Mouse (Mus musculus): ENCODE results near the gene Cald1. TPM values are rescaled to one million over a fixed set of nuclear protein-coding genes. Genes with fewer than 3 reads are reported as not detected.

Cald1 gene
- 213 and 222 TPM in 2 replicates for polyA plus RNA-seq (2016; fragmentation: Nextera tagmentation; extraction: Ambion mirVana)

- H3K27me3 ChIP-seq: no peaks in the 10 kb centered on the region
- H3K27ac ChIP-seq: peak within 1 kb of the TSS; percentile 82
- peak within 1 kb of the TSS; percentile 45 for H3K4me3 ChIP-seq (replicated peaks)
- peak within 1 kb of the TSS; percentile 65 for H3K4me2 ChIP-seq
- H3K9me3 ChIP-seq: no peaks in the 10 kb centered on the region
- peak; percentile 90 for ATAC-seq (ENCODE audit: insufficient number of reproducible peaks, insufficient read depth, low FRiP score, low TSS enrichment, low read depth)
- H3K36me3 ChIP-seq: no peaks in the 10 kb centered on the region
- H3K4me1 ChIP-seq (replicated peaks): peaks cover 50% of the 10 kb centered on the region
- H3K9ac ChIP-seq (replicated peaks): peak within 1 kb of the TSS; percentile 63
- WGBS: 13% methylated on average over 16 of the region's 16 CpGs
Observed at GRCm38 (mm10) chr6:34598121-34599065, at the start of gene Cald1. Gene Cald1 (plus strand): TSS chr6:34598500.

GRCm38 (mm10) chr6:34549017-34549416 lies 49.3 kb upstream of the Cald1 start:
- no peak overlapping the region for H3K27ac ChIP-seq
- no peak for ATAC-seq (ENCODE audit: insufficient number of reproducible peaks, insufficient read depth, low FRiP score, low TSS enrichment, low read depth)
- no peaks in the 10 kb centered on the region for H3K27me3 ChIP-seq
- H3K4me1 ChIP-seq (replicated peaks): peaks cover 11% of the 10 kb centered on the region
- H3K9me3 ChIP-seq: no peaks in the 10 kb centered on the region
- H3K4me3 ChIP-seq (replicated peaks): no peak overlapping the region
- no peak overlapping the region for H3K4me2 ChIP-seq
- 39% methylated on average over 2 of the region's 2 CpGs for WGBS
- H3K9ac ChIP-seq (replicated peaks): no peak overlapping the region
- no peaks in the 10 kb centered on the region for H3K36me3 ChIP-seq

- H3K9ac ChIP-seq (replicated peaks): no peak overlapping the region
- H3K4me2 ChIP-seq: no peak overlapping the region
- H3K4me1 ChIP-seq (replicated peaks): 0 out of 2 replicates have a peak, but pooled peaks cover 4% of the 10 kb centered on the region
- no peak overlapping the region for H3K27ac ChIP-seq
- H3K27me3 ChIP-seq: no peaks in the 10 kb centered on the region
- ATAC-seq (ENCODE audit: insufficient number of reproducible peaks, insufficient read depth, low FRiP score, low TSS enrichment, low read depth): 0 out of 2 replicates have a peak, but pooled peaks have one; percentile 20
- H3K9me3 ChIP-seq: no peaks in the 10 kb centered on the region
- 72% methylated on average over 4 of the region's 4 CpGs for WGBS
- H3K36me3 ChIP-seq: no peaks in the 10 kb centered on the region
- H3K4me3 ChIP-seq (replicated peaks): no peak overlapping the region
Observed at GRCm38 (mm10) chr6:34552489-34553157, 45.7 kb upstream of the Cald1 start.

- Histone ChIP-seq H3K4me1 (replicated peaks) (peaks cover 10% of the 10 kb centered on the region; the same call in 1 of the 2 replicates), H3K9me3 (no peaks in the 10 kb centered on the region), H3K36me3 (no peaks in the 10 kb centered on the region), H3K27me3 (no peaks in the 10 kb centered on the region), H3K4me2 (no peak overlapping the region), H3K4me3 (replicated peaks) (no peak overlapping the region), H3K27ac (no peak overlapping the region), H3K9ac (replicated peaks) (no peak overlapping the region)
- ATAC-seq (ENCODE audit: insufficient number of reproducible peaks, insufficient read depth, low FRiP score, low TSS enrichment, low read depth): no peak
- 66% methylated on average over 9 of the region's 9 CpGs for WGBS
Observed at GRCm38 (mm10) chr6:34554291-34554997, 43.9 kb upstream of the Cald1 start.

GRCm38 (mm10) chr6:34559521-34559920 lies 38.8 kb upstream of the Cald1 start:
- Histone ChIP-seq H3K9ac (replicated peaks) (no peak overlapping the region), H3K36me3 (no peaks in the 10 kb centered on the region), H3K27me3 (no peaks in the 10 kb centered on the region), H3K4me2 (no peak overlapping the region), H3K4me1 (replicated peaks) (peaks cover 13% of the 10 kb centered on the region; the same call in 1 of the 2 replicates), H3K4me3 (replicated peaks) (no peak overlapping the region), H3K9me3 (no peaks in the 10 kb centered on the region), H3K27ac (no peak overlapping the region)
- WGBS: 63% methylated on average over 4 of the region's 4 CpGs
- ATAC-seq (ENCODE audit: insufficient number of reproducible peaks, insufficient read depth, low FRiP score, low TSS enrichment, low read depth): no peak

DNA sequence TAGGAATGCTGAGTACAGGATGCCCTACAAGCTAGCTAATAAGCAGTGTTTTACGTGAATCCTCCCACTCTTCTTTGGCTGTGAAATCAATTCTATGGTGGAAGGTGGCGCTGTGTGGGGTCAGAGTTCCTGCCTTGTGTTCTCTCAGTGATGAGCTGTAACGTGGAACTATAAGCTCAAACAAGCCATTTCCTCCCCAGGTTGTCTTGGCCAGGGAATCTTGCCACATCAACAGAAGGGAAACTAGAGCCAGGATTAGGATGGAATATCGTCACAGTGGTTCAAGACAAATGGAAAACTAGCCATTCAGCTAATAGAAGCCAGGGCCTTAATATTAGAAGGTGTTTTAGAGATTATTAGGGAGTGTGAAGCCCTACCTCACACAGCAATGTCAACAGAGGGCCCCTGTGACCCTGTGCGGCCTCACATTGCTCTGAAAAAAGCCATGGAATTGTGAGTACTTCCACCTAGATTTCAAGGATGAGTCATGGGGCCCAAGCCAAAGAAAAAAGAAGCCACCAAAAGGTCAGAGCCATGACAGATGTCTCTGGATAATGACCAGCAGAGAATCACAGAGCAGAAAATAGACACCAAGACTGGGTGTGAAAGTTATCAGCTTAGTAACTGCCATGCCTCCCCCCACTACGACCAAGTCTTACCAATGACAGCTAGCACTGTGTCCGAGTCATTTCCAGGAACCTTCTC lies 33.0 kb upstream of the Cald1 start:
- Histone ChIP-seq H3K27ac (no peak overlapping the region), H3K36me3 (no peaks in the 10 kb centered on the region), H3K9ac (replicated peaks) (no peak overlapping the region), H3K4me1 (replicated peaks) (no peaks in the 10 kb centered on the region), H3K27me3 (no peaks in the 10 kb centered on the region), H3K4me2 (no peak overlapping the region), H3K9me3 (no peaks in the 10 kb centered on the region), H3K4me3 (replicated peaks) (no peak overlapping the region)
- 64% methylated on average over 7 of the region's 7 CpGs for WGBS
- no peak for ATAC-seq (ENCODE audit: insufficient number of reproducible peaks, insufficient read depth, low FRiP score, low TSS enrichment, low read depth)

- ATAC-seq (ENCODE audit: insufficient number of reproducible peaks, insufficient read depth, low FRiP score, low TSS enrichment, low read depth): no peak
- Histone ChIP-seq H3K36me3 (no peaks in the 10 kb centered on the region), H3K4me2 (no peak overlapping the region), H3K4me3 (replicated peaks) (no peak overlapping the region), H3K9ac (replicated peaks) (no peak overlapping the region), H3K4me1 (replicated peaks) (no peaks in the 10 kb centered on the region), H3K9me3 (no peaks in the 10 kb centered on the region), H3K27me3 (no peaks in the 10 kb centered on the region), H3K27ac (no peak overlapping the region)
- 70% methylated on average over 5 of the region's 5 CpGs for WGBS
Observed at GRCm38 (mm10) chr6:34567298-34567697, 31.0 kb upstream of the Cald1 start.

GRCm38 (mm10) chr6:34579504-34580068 lies 18.7 kb upstream of the Cald1 start:
- Histone ChIP-seq H3K4me1 (replicated peaks) (no peaks in the 10 kb centered on the region), H3K9ac (replicated peaks) (no peak overlapping the region), H3K9me3 (no peaks in the 10 kb centered on the region), H3K27ac (no peak overlapping the region), H3K4me2 (no peak overlapping the region), H3K27me3 (no peaks in the 10 kb centered on the region), H3K36me3 (no peaks in the 10 kb centered on the region), H3K4me3 (replicated peaks) (no peak overlapping the region)
- no peak for ATAC-seq (ENCODE audit: insufficient number of reproducible peaks, insufficient read depth, low FRiP score, low TSS enrichment, low read depth)
- WGBS: 86% methylated on average over 6 of the region's 6 CpGs

DNA sequence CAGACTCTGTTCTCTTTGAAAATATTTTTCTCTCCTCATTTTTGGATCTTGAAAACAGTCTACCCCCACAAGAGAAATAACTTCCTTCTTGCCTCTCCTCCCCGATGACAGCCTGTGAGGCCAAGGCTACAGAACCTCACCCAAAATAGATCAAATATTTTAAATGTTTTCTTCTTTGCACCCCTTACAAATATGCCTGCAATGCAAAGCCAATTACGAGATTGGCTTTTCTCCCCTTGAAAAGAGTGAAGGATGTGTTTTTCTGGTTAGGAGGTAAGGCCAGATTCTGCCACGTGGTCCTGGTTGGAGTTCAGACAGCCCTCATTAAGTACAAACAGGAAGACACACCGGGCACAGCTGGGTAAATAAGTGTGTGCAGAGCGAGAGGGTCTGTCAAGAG lies 14.9 kb upstream of the Cald1 start:
- H3K27me3 ChIP-seq: no peaks in the 10 kb centered on the region

GRCm38 (mm10) chr6:34588066-34588465 lies 10.2 kb upstream of the Cald1 start:
- no peak overlapping the region for H3K9ac ChIP-seq (replicated peaks)
- WGBS: 74% methylated on average over 4 of the region's 4 CpGs
- no peaks in the 10 kb centered on the region for H3K27me3 ChIP-seq
- no peak overlapping the region for H3K4me2 ChIP-seq
- no peak for ATAC-seq (ENCODE audit: insufficient number of reproducible peaks, insufficient read depth, low FRiP score, low TSS enrichment, low read depth)
- no peaks in the 10 kb centered on the region for H3K9me3 ChIP-seq
- H3K27ac ChIP-seq: no peak overlapping the region
- no peaks in the 10 kb centered on the region for H3K4me1 ChIP-seq (replicated peaks)
- H3K4me3 ChIP-seq (replicated peaks): no peak overlapping the region
- no peaks in the 10 kb centered on the region for H3K36me3 ChIP-seq

More for the DNA sequence above, 14.9 kb upstream of the Cald1 start:
- H3K4me2 ChIP-seq: no peak overlapping the region
- H3K4me1 ChIP-seq (replicated peaks): no peaks in the 10 kb centered on the region
- H3K9me3 ChIP-seq: no peaks in the 10 kb centered on the region
- WGBS: 45% methylated on average over 5 of the region's 5 CpGs
- H3K27ac ChIP-seq: no peak overlapping the region
- no peak overlapping the region for H3K9ac ChIP-seq (replicated peaks)
- ATAC-seq (ENCODE audit: insufficient number of reproducible peaks, insufficient read depth, low FRiP score, low TSS enrichment, low read depth): no peak
- H3K4me3 ChIP-seq (replicated peaks): no peak overlapping the region
- no peaks in the 10 kb centered on the region for H3K36me3 ChIP-seq
